Mouse (Mus musculus): Measurements from ENCODE around the gene Gabbr2.
A peak's percentile ranks its signal among the peaks of the same experiment; 100 is the strongest.

The Gabbr2 gene

GRCm38 (mm10) chr4:46915934-46916333 lies 75.7 kb downstream of the Gabbr2 start:
- no peak for DNase-seq (ENCODE audit: low spot score)

DNA sequence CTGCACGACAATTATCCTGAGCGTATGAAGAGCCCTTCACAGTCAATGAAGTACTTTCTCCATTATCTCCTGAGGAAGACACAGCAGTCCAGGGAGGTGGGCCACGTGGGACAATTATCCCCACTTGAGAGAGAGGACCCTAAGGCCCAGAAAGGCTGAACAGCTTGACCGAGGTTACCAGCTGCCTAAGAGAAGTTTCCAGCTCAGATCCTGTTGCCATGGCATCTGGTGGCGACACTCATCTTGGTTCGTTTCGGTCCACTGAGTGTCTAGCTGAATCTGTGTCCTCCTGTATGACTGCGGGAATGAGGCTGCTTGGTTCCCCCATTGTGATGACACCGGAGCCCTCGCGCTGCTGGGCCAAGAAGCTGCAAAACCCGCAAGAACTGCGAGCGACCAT lies 76.2 kb downstream of the Gabbr2 start:
- no peak for DNase-seq (ENCODE audit: low spot score)

- DNase-seq (ENCODE audit: low spot score), result no peak
These were observed 77.1 kb downstream of the Gabbr2 start for GRCm38 (mm10) chr4:46914606-46915005.

- DNase-seq (ENCODE audit: low spot score), result no peak
These were observed 85.5 kb downstream of the Gabbr2 start for GRCm38 (mm10) chr4:46906036-46906691.

DNA sequence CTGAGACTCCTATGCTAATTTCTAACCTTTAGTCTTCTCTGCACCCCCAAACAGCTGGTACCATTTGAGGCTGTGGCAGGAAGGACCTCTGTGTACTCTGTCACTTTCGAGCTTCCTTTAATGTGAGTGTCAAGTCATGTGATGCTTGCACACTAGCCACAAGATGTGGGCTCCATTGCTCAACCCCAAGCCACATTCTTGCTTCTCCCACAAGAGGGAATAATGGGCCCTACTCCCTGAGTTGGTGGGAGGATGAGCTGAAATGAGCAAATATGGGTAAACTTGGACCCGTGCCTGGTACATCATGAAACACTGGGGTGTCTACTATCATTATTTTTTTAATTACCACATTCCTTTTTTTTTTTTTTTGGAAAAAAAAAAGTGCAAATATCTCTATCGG lies 86.5 kb downstream of the Gabbr2 start:
- no peak for DNase-seq (ENCODE audit: low spot score)

DNA sequence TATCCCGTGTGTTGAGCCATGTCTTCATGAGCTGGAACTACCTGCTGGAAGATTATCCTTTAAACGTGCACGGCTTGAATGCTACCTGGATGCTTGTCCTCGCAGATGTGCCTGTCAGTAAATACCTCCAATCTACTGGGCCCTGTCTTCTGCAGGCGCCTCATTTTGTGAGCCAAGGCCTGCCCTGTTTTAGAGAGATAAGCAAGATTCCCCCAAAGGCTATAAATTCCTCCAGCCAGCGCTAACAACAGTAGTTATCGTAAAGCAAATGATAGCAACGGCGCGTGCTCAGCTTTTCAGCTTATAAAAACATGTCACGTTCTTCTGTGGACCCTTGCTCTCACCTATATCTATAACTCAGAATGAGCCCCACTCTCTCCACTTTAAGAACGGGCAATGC lies 87.5 kb downstream of the Gabbr2 start:
- no peak for DNase-seq (ENCODE audit: low spot score)

- no peak for DNase-seq (ENCODE audit: low spot score)
These were observed 93.1 kb downstream of the Gabbr2 start for GRCm38 (mm10) chr4:46898546-46898945.

- no peak for DNase-seq (ENCODE audit: low spot score)
These were observed 93.9 kb downstream of the Gabbr2 start for GRCm38 (mm10) chr4:46897634-46898399.

DNA sequence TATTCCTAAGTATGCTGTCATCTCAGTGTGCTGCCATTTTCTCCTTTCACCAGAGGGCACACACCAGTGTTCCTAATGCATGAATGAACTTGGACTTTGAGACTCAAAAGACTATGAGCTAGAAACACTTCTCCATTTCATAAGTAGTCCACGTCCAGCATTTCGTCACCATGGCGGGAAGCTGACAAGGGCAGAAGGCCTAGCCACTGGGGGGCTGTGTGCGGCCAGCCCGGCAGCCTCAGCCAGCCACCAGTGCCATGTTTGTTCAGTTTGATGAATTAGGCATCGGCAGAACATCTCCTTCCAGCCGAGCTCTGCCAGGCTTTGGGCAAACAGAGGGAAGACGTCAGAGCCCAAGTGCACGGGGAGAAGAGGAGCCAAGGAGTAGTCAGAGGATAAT lies 97.5 kb downstream of the Gabbr2 start:
- DNase-seq (ENCODE audit: low spot score), result no peak

DNA sequence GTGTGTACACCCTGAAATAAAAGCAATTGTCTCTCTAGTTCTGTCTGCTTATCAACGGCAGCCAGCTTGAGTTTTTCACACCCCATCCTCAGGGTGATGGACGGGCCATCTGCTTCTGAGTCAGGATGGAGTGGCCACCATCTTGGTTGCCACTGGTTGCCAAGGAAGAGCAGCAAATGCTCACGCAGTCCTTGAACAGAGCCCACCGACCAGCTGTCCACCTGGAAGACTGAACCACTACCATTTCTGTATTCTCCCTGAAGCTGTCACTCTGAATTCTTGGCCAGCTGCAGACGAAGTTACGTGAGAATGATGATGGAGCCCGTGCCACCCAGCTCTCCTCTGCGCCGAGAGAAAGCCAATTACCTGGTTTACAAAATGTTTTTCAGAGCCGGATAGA lies 102.5 kb downstream of the Gabbr2 start:
- no peak for DNase-seq (ENCODE audit: low spot score)

DNA sequence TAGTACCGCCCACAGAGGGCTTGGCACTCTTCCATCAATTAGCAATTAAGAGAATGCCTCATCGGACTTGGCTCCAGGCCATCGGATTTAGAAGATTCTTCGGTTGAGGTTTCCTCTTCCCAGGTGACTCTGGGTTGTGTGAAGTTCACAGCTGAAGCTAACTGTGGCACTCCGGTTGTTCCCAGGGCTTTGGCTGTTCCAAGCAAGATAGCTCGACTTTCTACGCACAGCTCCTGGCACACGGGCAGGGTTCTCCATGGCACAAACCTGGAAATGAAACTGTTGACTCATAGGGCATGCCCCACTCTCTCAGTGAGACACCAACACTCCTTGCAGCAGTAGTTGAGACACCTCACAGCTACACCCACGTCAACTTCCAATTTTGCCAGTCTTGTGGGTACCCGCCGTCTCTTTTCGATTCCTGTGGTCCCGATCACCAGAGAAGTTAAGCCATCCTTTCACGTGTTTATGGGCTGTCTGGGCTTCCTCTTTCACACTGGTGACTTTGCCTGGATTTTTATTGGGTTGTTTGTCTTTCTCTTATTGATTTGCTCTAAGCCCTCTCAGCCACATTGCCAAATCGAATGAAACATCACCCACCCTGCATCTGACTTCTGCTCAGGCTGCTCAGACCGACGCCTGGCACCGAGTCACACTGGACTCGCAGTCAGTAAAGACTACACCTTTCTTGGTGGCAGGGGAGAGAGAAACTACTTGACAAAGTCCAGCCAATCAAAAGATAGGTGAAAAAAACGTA lies 105.9 kb downstream of the Gabbr2 start:
- DNase-seq (ENCODE audit: low spot score), result no peak

DNA sequence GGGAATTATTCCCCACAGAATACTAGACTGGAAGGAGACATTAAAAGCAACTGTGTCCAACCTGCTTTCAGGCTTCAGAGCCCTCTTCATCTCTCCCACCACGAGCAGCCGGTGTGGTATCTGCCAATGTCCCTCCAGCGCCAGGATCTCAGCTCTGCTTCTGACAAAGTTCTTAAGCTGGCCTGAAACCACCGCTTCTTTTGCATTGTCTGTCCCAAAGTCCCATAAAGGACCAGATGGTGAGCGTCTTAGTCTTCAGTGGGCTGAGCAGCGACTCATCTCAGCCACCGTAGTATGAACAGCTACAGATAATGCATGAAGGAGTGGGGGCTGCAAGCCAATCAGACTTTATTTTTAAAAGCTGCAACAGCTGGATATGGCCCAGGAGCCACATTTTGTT lies 107.5 kb downstream of the Gabbr2 start:
- no peak for DNase-seq (ENCODE audit: low spot score)

DNA sequence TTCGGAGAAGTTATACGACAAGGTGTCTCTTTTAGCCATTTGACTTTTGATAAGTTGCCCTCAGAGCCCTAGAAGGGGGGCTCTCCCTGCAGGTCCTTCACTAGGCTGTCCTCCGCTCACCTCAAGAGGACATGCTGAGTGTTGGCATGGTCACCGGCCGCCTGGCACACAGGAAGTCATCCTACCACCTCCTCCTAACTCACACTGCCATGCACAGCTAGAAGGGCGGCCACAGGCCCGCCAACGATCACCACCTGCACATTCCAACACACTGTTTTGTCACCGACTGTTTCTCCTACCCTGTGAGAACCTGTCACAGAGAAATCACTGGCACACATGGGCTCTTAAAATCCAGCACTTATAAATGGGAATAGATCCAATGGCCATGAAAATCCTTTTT lies 108.1 kb downstream of the Gabbr2 start:
- DNase-seq (ENCODE audit: low spot score), result no peak

GRCm38 (mm10) chr4:46883047-46883446 lies 108.6 kb downstream of the Gabbr2 start:
- no peak for DNase-seq (ENCODE audit: low spot score)

DNA sequence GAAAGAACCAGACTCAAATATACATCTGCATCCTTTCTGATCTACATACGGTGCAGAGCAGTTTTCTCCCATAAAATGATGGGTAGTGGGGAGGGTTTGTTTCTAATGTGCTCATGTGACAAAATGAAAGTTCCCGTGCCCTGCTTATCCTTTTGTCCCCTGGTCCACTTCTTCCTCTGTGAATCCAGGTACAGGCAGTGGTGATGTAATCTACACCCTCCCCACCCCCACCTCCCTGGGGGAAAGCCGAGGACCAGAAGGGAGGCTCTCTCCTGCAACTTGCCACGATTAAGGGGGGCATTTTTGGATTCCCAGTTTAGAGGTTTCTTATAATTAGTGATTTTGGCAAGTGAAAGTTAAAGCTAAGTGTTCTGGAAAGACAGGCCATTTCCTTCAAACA lies 110.4 kb downstream of the Gabbr2 start:
- no peak for DNase-seq (ENCODE audit: low spot score)

DNA sequence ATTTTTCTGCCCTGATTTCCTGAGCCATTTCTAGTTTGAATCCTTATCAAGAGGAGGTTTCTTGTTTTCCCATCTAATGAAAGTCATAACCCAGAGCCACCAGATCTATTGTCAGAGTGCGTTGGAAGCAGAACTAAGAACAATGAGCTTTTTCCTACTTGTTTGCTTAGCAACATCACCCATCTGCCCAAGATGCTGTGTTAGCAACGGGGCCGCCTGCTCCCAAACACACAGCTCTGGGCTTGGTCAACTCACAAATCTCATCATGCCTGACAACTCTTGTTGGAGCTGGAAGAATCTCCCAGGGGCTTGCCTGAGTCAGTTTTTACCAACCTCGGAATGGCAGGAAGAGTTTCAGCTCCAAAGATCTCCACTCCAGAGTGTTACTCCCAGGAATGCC lies 111.7 kb downstream of the Gabbr2 start:
- no peak for DNase-seq (ENCODE audit: low spot score)

DNA sequence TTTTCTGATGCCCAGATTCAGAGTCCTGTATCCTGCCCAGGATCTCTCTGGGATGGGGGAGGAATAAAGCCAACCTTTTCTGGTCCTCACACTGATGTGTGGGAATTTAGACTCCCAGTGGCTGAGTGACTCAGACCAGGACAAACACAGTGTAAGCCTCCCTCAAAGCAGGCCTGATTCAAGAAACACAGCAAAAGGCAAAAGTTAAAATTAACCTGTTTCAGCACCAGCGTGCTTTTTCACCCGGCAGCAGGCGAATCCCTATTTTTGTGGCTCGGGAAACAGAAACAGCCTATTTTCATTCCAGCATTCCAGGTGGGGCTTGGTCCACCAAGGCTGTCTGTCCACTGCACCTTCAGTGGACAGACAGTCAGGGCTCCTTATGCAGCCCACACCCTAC lies 118.9 kb downstream of the Gabbr2 start:
- DNase-seq (ENCODE audit: low spot score), result no peak

DNA sequence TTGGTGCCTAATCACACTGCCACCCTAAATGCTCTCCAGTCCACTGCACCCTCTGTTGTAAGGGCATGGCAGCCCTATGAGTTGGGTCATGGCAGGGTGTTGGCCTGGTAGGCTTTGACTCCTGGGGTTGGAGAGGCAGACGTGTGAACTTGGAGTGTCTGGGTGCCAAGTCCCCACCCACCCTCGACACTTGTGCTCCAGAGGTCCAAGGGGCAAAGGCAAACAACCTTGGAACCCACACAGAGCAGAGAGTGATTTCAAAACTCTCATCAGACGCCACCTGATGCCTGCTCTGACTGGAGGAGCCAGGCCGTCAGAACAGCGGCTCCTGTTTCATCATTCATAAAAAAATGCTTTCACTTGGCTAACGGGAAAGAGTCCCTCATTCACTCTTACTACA lies 121.5 kb downstream of the Gabbr2 start:
- no peak for DNase-seq (ENCODE audit: low spot score)

- no peak for DNase-seq (ENCODE audit: low spot score)
These were observed 122.3 kb downstream of the Gabbr2 start for GRCm38 (mm10) chr4:46869380-46869779.

GRCm38 (mm10) chr4:46868921-46869320 lies 122.8 kb downstream of the Gabbr2 start:
- no peak for DNase-seq (ENCODE audit: low spot score)

GRCm38 (mm10) chr4:46868181-46868580 lies 123.5 kb downstream of the Gabbr2 start:
- DNase-seq (ENCODE audit: low spot score), result no peak

GRCm38 (mm10) chr4:46867779-46868178 lies 123.9 kb downstream of the Gabbr2 start:
- no peak for DNase-seq (ENCODE audit: low spot score)

DNA sequence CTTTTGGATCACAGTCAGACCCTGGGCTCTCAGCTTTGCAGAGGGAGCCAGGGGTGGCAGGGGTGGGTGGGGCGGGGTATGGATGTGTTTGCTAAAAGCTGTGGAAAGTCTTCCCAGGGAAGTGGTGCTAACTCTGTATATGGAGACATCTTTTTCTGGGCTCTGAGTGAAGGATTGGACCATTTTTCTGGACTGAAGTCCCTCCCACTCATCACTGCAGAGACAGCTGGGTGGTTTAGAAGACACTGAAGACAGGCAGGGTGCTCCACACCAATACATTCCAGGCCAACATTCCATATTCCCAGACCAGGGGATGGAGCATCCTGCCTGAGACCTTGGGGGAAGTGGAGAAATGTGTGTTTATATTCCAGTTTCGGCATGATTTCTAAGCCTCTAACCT lies 125.6 kb downstream of the Gabbr2 start:
- peak; percentile 32 for DNase-seq (ENCODE audit: low spot score)

Data from yolk sac, embryonic 10.5 days (tissue).